Mouse (Mus musculus) retina, embryonic 14.5 days (tissue): ENCODE measurements around the gene Kng2.
"Not testable (repeated sequence)": the region's sequence is repeated elsewhere in the genome, so short reads cannot be mapped to it uniquely, and the experiment has no call there.

Experiments used
- DNase-seq: peaks from one replicate; pipeline ENCODE4 v3.0.0-alpha.2; 2015; ENCODE audit warnings: low spot score

Kng2 gene

GRCm38 (mm10) chr16:22956085-22956439 is 73.2 kb downstream of the Kng2 start:
- DNase-seq, result no peak

- peak; percentile 81 for DNase-seq
Observed at GRCm38 (mm10) chr16:22955397-22956084, 73.7 kb downstream of the Kng2 start.

- DNase-seq, result no peak
Observed at GRCm38 (mm10) chr16:22953069-22953468, 76.2 kb downstream of the Kng2 start.

- no peak for DNase-seq
Observed at GRCm38 (mm10) chr16:22950840-22951395, 78.4 kb downstream of the Kng2 start, which contains the start of gene Hrg. Hrg (plus strand) TSS chr16:22951072.

- no peak for DNase-seq
Observed at GRCm38 (mm10) chr16:22947371-22947770, 81.9 kb downstream of the Kng2 start.

- DNase-seq, result not testable (repeated sequence)
Observed at GRCm38 (mm10) chr16:22941825-22942476, 87.3 kb downstream of the Kng2 start.

GRCm38 (mm10) chr16:22939120-22939695 is 90.1 kb downstream of the Kng2 start:
- DNase-seq, result no peak

- DNase-seq, result no peak
Observed at GRCm38 (mm10) chr16:22938541-22938940, 90.7 kb downstream of the Kng2 start.

- DNase-seq, result no peak
Observed at GRCm38 (mm10) chr16:22937631-22938030, 91.7 kb downstream of the Kng2 start.
